In the genomic region with DNA sequence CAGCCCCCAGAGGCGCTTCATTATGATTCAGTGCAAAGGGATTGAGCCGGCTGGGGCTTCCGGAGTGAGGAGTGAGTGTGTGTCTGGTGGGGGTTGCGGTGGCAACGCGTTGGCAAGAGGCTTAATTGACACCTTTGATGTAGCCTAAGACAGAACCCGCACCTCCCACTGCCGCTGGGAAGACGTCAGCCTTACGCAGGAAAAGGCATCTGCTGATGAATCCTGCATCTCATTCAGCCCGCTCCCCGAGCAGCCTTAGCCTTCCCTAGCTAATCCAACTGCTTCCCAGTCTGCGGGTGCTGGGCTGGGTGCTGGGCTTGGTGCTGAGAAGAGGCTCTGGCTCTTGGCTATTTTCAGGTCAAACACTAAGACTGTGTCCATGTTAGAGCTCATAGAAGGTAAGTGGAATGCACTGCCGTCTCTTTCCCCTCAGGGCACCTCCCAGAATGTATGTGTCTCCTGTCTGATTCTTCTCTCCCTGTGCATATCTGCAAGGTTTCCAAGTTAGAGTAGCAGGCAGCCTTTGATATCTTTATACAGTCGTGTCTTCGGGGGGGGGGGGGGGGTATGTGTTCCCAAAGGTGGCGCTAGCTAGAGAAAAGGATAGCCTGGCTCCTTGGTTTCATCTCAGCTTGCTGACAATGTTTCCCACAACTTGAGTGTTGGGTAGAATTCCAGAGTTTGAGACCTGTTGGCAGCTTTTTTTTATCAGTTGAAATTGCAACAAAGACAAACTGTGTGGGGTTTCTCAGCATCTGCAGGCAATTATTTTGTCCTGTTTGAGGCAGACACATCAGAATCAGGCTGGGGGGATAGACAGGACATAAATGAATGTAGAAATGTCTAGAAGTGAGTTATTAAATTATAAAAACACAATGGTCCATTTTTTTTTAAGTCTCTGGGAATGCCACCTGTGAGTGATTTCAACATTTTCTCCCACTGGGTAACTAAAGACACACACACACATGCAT, we compare ENCODE assay signal across 10 mouse cellular contexts. TPM values are rescaled to one million over a fixed set of nuclear protein-coding genes. Genes with fewer than 3 reads are reported as not detected.
DNase-seq lines count a peak whose midpoint lies in the region; ATAC-seq and TF ChIP-seq lines count a peak whose summit lies in the region.
"Had no signal": no experiment of that assay in that cellular context is flagged by ENCODE, and none has a peak within 500 bp of the region (broad histone marks: within the 10 kb centered on the region; RNA-seq: fewer than 3 reads in every experiment).

No protein-coding gene starts in this region.

- ATAC-seq in heart, embryonic 13.5 days (ENCODE audit: extremely low read depth, insufficient number of reproducible peaks, low FRiP score, low TSS enrichment): no peak
- ATAC-seq in Patski: peak; percentile 93
- peak; percentile 33; the same call in 1 of the 2 replicates for ATAC-seq in heart, postnatal 0 days (ENCODE audit: insufficient read depth, low read depth)
- peak; percentile 85 for ATAC-seq in neural tube, embryonic 15.5 days (ENCODE audit: low FRiP score)

- no peak for TF ChIP-seq EP300 in heart, adult 2 months (IDR thresholded peaks at IDR 0.05; ENCODE audit: insufficient read depth, low read depth, low read length)
- TF ChIP-seq EP300 in heart, postnatal 0 days (IDR thresholded peaks at IDR 0.05; ENCODE audit: low read depth): no peak

- peaks cover 5% of the 10 kb centered on the region; the same call in 1 of the 2 replicates for H3K4me1 ChIP-seq in heart, embryonic 13.5 days
- no peaks in the 10 kb centered on the region for H3K4me1 ChIP-seq in heart, adult 2 months (ENCODE audit: control insufficient read depth, insufficient read depth, low read length)
- H3K4me1 ChIP-seq in cortical plate, adult 2 months (ENCODE audit: control insufficient read depth, insufficient read depth, low read length): peaks cover 1% of the 10 kb centered on the region; the same call in 1 of the 2 replicates
- H3K4me1 ChIP-seq in heart, postnatal 0 days (ENCODE audit: control insufficient read depth, insufficient read depth): 0 out of 2 replicates have a peak, but pooled peaks cover 3% of the 10 kb centered on the region
- peaks cover 19% of the 10 kb centered on the region for H3K4me1 ChIP-seq in neural tube, embryonic 15.5 days

- 4% methylated on average over 17 of the region's 17 CpGs for WGBS in heart, embryonic 13.5 days
- WGBS in heart, adult 2 months: 4% methylated on average over 17 of the region's 17 CpGs
- WGBS in heart, postnatal 0 days: 3% methylated on average over 17 of the region's 17 CpGs
- WGBS in neural tube, embryonic 15.5 days: 3% methylated on average over 17 of the region's 17 CpGs

- in situ Hi-C loops in Patski (cut with MboI; ENCODE audit: low pct_unique_long_range_greater_than_20kb): no loop called here

- peak overlapping the region; percentile 69 for H3K4me2 ChIP-seq in heart, embryonic 13.5 days
- peak overlapping the region; percentile 55 for H3K4me2 ChIP-seq in heart, postnatal 0 days (ENCODE audit: low read depth, low read length)
- H3K4me2 ChIP-seq in neural tube, embryonic 15.5 days: peak overlapping the region; percentile 59

- DNase-seq in heart, adult 2 months: no peak
- peak; percentile 92 for DNase-seq in Patski (ENCODE audit: low read depth, low spot score)
- DNase-seq in heart, postnatal 0 days (ENCODE audit: low spot score): peak; percentile 13
- DNase-seq in left cerebral cortex, adult 9 months (ENCODE audit: low spot score in 2 of 2): peak; percentile 91 to 94
- no peak for DNase-seq in spleen, postnatal 10 days (ENCODE audit: low spot score in 2 of 2)

- TF ChIP-seq POLR2A in heart, adult 2 months (IDR thresholded peaks at IDR 0.05; ENCODE audit: insufficient read depth, low read depth, low read length): no peak
- peak; percentile 99 for TF ChIP-seq POLR2A in cortical plate, adult 2 months (IDR thresholded peaks at IDR 0.05; ENCODE audit: extremely low read depth, insufficient read depth, low read length)

- H3K36me3 ChIP-seq in heart, embryonic 13.5 days: no peaks in the 10 kb centered on the region
- H3K36me3 ChIP-seq in heart, adult 2 months (ENCODE audit: control insufficient read depth, insufficient read depth, low read length): no peaks in the 10 kb centered on the region
- H3K36me3 ChIP-seq in heart, postnatal 0 days (replicated peaks; ENCODE audit: control insufficient read depth, insufficient read depth, low read length): no peaks in the 10 kb centered on the region
- H3K36me3 ChIP-seq in neural tube, embryonic 15.5 days: 0 out of 2 replicates have a peak, but pooled peaks cover 5% of the 10 kb centered on the region
- H3K36me3 ChIP-seq: G1E had no signal

- intact Hi-C loops in heart, adult 2 months (cut with DNase I): no loop called here

- no peaks in the 10 kb centered on the region for H3K27me3 ChIP-seq in heart, embryonic 13.5 days (replicated peaks)
- H3K27me3 ChIP-seq in heart, adult 2 months (ENCODE audit: control insufficient read depth, insufficient read depth, low read length): no peaks in the 10 kb centered on the region
- H3K27me3 ChIP-seq in Patski: no peaks in the 10 kb centered on the region
- H3K27me3 ChIP-seq in heart, postnatal 0 days (ENCODE audit: control insufficient read depth, insufficient read depth, low read length): no peaks in the 10 kb centered on the region
- H3K27me3 ChIP-seq in neural tube, embryonic 15.5 days (replicated peaks): no peaks in the 10 kb centered on the region

- no peaks in the 10 kb centered on the region for H3K9me3 ChIP-seq in heart, embryonic 13.5 days
- no peaks in the 10 kb centered on the region for H3K9me3 ChIP-seq in heart, postnatal 0 days (replicated peaks; ENCODE audit: control insufficient read depth, low read length)
- no peaks in the 10 kb centered on the region for H3K9me3 ChIP-seq in neural tube, embryonic 15.5 days (replicated peaks)

- no peak for TF ChIP-seq CTCF in heart, adult 2 months (IDR thresholded peaks at IDR 0.05)
- TF ChIP-seq CTCF in Patski (IDR thresholded peaks at IDR 0.05): no peak
- no peak for TF ChIP-seq CTCF in cortical plate, adult 2 months (IDR thresholded peaks at IDR 0.05; ENCODE audit: extremely low read depth, insufficient read depth, low read length)
- TF ChIP-seq CTCF in heart, postnatal 0 days (IDR thresholded peaks at IDR 0.05; ENCODE audit: low read depth): no peak

- peak overlapping the region; percentile 44 for H3K4me3 ChIP-seq in heart, embryonic 13.5 days
- no peak overlapping the region for H3K4me3 ChIP-seq in heart, adult 2 months
- H3K4me3 ChIP-seq in cortical plate, adult 2 months (ENCODE audit: insufficient read depth, low read length): peak overlapping the region; percentile 51
- H3K4me3 ChIP-seq in heart, postnatal 0 days (ENCODE audit: low read depth, low read length): peak overlapping the region; percentile 38
- H3K4me3 ChIP-seq in neural tube, embryonic 15.5 days (replicated peaks): peak overlapping the region; percentile 33
- H3K4me3 ChIP-seq: megakaryocyte, embryonic 14.5 days had no signal

- POLR2A ChIA-PET in Patski (lab: Charles Lee): no interaction called here

- no peak overlapping the region for H3K27ac ChIP-seq in heart, embryonic 13.5 days (replicated peaks)
- H3K27ac ChIP-seq in heart, adult 2 months: no peak overlapping the region
- peak overlapping the region; percentile 93 for H3K27ac ChIP-seq in cortical plate, adult 2 months (ENCODE audit: insufficient read depth, low read length)
- no peak overlapping the region for H3K27ac ChIP-seq in heart, postnatal 0 days (ENCODE audit: low read depth)
- peak overlapping the region; percentile 79 for H3K27ac ChIP-seq in neural tube, embryonic 15.5 days (replicated peaks)

- CTCF ChIA-PET in Patski (lab: Charles Lee): interaction anchor here (0.8 to 1.2 kb wide), 2 partner anchors 45 to 211 kb away, joined by 3 to 4 read pairs; no protein-coding TSS in a partner anchor

- H3K79me2 ChIP-seq in heart, adult 2 months (replicated peaks; ENCODE audit: control insufficient read depth, insufficient read depth, low read length): no peaks in the 10 kb centered on the region

- peak overlapping the region; percentile 74 for H3K9ac ChIP-seq in heart, embryonic 13.5 days
- no peak overlapping the region for H3K9ac ChIP-seq in heart, adult 2 months (ENCODE audit: low read depth, low read length)
- no peak overlapping the region for H3K9ac ChIP-seq in heart, postnatal 0 days (replicated peaks; ENCODE audit: low read depth, low read length)
- H3K9ac ChIP-seq in neural tube, embryonic 15.5 days (replicated peaks): peak overlapping the region; percentile 42; the same call in 1 of the 2 replicates

RNA-seq across cellular contexts. Expression of a gene that starts 10.0 kb away (rescaled TPM):
- polyA plus RNA-seq in heart, embryonic 13.5 days (2015; fragmentation: Nextera tagmentation; extraction: Ambion mirVana): not detected in 2 replicates
- total RNA-seq in heart, adult 2 months (2021): not detected
- not detected in 2 replicates for polyA plus RNA-seq in heart, adult 2 months (2012; rRNA removed)
- polyA plus RNA-seq in Patski (2021): not detected
- polyA plus RNA-seq in cortical plate, adult 2 months (2012; rRNA removed): not detected in 2 replicates
- total RNA-seq in heart, postnatal 0 days (2014; rRNA removed; ENCODE audit: low replicate concordance): not detected in 2 replicates
- polyA plus RNA-seq in heart, postnatal 0 days (2015; fragmentation: Nextera tagmentation; extraction: Ambion mirVana): not detected in 2 replicates
- polyA plus RNA-seq in neural tube, embryonic 15.5 days (2015; fragmentation: Nextera tagmentation; extraction: Ambion mirVana): not detected in 2 replicates
- total RNA-seq: G1E had no signal
- polyA plus RNA-seq: G1E had no signal

Comparison
In these comparisons a context has a peak if more than half of its experiments do, and no peak if none do; other contexts are left out.
1. H3K9ac ChIP-seq: peak in heart, embryonic 13.5 days (single experiment) and neural tube, embryonic 15.5 days (single experiment); none in heart, adult 2 months (single experiment) and heart, postnatal 0 days (single experiment).
2. DNase-seq: peak in Patski (single experiment), heart, postnatal 0 days (single experiment) and left cerebral cortex, adult 9 months (2 of 2); none in heart, adult 2 months (0 of 2) and spleen, postnatal 10 days (0 of 2).
3. H3K27ac ChIP-seq: peak in cortical plate, adult 2 months (single experiment) and neural tube, embryonic 15.5 days (single experiment); none in heart, embryonic 13.5 days (single experiment), heart, adult 2 months (single experiment) and heart, postnatal 0 days (single experiment).
4. Peak in every context shown above with its lines, with median percentiles within 50 percentile points of each other: H3K4me2 ChIP-seq.